Mouse (Mus musculus) heart, postnatal 25 days (tissue): Measurements from ENCODE around the gene Igfbp6. TPM values are rescaled to one million over a fixed set of nuclear protein-coding genes. Genes with fewer than 3 reads are reported as not detected.

Experiments used
- DNase-seq: peaks from one replicate; pipeline ENCODE4 v3.0.0; 2022; ENCODE audit warnings: low spot score
- intact Hi-C: fragments of 180-260 bp; cut with DNase I; formaldehyde crosslinking; loops from one replicate; pipeline ENCODE4 v1.15.1; 2025
- total RNA-seq, 2 experiments: library from RNA; stranded (reverse); gene quantifications; 2 replicates each; pipeline ENCODE4 v1.2.3; 2021

Gene Igfbp6
- total RNA-seq, result 10 to 100 TPM; 38.3 to 43.6 TPM

DNA sequence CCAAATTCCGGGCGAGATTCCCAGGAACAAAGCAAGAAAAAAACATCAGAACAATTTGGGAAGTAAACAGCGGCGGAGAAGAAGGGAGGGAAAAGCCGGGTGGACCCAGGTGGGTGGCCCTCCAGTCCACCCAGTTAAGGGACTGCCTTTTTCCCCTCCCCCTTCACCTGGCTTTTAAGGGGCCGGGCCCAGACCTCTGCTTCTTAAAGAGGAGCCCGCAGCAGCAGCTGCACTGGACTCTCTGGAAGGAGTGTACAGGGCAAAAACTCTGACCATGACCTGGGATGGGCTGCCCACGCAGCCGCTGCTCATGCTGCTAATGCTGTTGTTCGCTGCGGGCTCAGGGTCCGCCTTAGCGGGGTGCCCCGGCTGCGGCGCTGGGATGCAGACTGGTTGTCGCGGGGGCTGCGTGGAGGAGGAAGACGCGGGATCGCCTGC lies at the start of gene Igfbp6:
Gene Igfbp6, plus strand, starts transcription at position 89 of the 438 bp plus-strand sequence.
- intact Hi-C loops, result no loop called here
- no peak for DNase-seq

DNA sequence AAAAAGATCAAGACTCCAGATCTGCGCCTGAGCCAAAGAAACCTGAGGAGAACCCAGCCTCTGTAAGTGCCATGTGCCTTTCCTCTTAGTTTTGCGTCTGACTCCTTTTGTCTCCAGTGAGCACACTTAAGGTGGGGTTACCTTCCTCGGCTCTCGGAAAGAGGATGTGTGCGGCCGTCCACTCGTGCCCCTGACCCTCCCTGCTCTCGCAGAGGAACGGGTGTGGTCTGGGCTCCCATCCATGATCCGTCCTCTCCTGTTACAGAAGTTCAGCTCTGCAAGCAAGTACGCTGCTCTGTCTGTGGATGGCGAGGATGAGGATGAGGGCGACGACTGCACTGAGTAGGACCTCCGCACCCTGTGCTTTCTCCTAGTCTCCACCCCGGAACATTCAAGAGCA lies 49.2 kb upstream of the Igfbp6 start:
- intact Hi-C loops, result no loop called here
- DNase-seq, result no peak

DNA sequence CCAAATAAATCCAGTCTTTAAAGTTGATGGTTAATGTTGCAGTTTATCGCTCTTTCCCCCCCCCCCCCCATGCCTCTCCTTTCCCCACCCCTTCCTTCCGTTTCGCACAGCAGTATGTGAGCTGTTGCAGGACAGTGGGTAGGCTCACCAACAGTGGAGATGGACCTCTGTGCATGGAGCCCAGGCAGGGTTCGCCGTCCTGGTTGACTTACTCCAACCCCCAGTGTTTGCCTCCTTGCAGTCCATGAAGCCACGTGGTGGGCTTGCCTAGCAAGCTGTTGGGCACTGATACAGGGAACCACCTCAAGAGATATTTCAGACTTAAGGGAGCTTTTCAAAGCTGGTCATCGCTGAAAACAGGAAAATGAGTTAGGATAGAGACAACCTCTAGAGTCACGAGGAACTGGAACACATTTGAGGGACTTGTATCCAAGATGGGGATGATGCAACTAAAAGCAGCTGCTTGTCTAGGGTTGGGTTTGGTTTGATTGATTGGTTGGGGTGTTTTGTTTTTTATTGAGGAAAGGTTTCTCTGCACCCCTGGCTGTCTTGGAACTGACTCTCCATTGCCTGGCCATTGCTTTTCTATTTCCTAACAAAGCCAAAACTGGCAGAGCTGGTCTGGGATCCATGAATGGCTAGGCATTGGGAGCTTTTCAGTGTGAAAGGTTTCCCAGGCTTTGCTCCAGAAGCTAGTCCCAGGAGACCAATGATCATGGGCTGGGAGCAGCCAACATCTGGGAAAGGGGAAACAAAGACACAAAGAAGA lies 46.8 kb upstream of the Igfbp6 start:
- intact Hi-C loops, result no loop called here
- DNase-seq, result no peak

- DNase-seq, result no peak
- intact Hi-C loops, result no loop called here
Measured at GRCm38 (mm10) chr15:102097991-102098555, 46.1 kb upstream of the Igfbp6 start.

DNA sequence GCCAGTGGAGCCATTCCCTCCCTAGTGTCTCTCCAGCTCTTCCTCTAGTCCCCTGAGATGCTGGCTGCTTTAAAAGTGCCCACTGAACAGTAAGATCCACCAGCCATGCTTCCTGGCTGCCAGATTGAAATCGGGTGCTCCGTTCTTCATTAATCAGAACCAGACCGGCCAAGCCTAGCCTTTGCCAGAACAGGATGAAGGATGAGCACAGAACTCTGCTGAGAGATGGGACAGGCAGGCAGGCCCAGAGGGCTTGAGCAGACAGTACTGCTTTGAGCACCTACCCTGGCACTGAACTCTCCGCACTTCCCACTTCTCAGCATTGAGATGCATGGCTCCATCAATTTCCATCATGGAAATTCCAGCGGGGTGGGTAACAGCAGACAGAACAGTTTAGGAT lies 44.9 kb upstream of the Igfbp6 start:
- intact Hi-C loops, result no loop called here
- DNase-seq, result no peak

DNA sequence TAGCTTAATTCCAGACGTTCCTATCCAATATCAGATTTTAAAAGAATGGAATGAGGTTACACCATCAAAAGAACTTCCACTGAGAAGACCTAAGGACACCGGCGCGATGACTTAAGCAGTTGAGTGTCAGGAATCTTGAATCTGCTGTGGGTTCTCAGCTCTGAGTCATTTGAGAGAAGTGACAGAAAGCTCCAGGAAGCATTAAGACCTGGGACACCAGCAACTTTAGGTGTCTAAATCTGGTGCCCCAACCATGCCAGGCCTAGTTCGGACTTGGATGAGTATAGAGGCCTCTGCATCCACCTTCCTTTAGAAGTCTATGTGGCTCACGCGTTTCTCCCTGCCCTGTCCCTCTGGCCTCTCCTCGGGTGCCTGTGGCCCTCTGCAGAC lies 44.4 kb upstream of the Igfbp6 start:
- DNase-seq, result no peak
- intact Hi-C loops, result loop anchor here (10.0 kb wide), 1 partner anchor 305 kb away; the partner anchor contains the start of gene Sp1

DNA sequence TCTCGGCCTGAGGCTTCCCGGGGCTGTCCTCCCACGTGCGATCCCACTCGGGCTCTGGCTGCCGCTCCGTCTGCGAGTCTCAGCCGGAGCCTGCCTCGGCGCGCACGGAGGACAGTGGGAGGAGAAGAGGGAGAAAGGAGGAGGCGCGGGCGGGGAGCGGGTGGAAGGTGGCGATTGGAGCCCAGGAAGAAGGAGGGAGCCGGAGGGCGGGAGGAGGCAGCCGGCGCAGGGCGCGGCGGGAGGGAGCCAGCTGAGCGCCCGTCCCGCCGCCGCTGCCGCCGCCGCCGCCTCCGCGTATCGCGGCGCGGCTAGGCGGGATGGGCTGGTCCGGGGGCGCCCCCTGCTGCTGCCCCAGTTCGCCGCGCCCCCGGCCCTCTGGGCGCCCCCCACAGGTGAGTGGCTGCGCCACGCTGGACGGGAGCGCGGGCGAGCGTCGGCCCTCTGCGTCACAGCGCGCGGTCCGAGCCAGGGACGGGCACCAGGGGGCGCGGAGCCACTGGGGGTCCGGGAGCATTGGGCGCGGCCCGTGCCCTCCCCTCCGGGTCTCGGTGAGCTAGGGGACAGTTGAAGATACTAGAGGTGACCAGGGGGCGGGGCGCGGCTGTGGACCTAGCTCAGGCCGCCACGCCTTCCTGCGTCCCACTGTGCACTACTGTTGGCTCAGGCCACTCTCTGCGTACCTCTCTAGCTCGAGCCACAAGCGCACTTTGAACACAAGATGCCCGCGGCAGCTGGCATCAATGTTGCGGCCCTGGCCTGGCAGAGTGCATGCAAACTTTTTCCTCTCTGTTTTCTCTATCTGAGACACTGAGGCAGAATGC lies 43.8 kb upstream of the Igfbp6 start, which contains the start of gene Tns2:
Gene Tns2, plus strand, starts transcription at position 253 of the 821 bp plus-strand sequence.
- DNase-seq, result peak; percentile 85
- intact Hi-C loops, result loop anchor here (10.0 kb wide), 1 partner anchor 304 kb away; the partner anchor contains the start of gene Sp1

DNA sequence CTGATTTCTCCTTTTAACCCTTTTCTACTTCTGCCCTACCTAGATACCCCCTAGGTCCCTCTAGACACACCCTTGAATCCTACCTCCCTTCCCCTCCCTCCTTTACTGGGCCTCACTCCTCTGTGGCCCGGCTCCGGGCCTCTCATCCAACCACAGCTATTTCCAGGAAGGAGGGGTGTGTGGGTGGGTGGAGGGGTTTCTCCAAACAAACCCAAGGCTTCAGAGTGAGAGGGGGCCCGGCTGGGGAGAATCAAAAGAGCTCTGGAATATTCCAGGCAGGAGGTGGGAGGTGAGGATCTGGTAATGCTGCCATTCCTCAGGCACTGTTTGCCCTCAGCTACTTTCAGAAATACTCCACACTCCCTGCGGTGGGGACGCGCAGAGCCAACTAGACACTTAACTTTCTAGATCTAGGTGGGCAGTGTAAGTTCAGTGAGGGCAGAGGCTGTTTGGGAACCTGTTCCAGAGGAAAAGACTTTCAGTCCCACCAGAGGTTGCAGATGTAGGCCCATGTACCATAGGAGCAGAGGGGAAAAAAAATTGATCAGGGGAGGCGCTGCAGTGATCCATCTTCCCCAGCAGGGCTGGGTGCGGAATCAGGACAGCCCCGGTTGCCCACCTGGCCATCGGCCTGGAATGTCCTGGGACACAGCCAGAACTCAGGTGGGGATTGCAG lies 43.0 kb upstream of the Igfbp6 start:
- no peak for DNase-seq
- intact Hi-C loops, result loop anchor here (10.0 kb wide), 1 partner anchor 304 kb away; the partner anchor contains the start of gene Sp1

- peak; percentile 80 for DNase-seq
- intact Hi-C loops, result loop anchor here (10.0 kb wide), 1 partner anchor 303 kb away; the partner anchor contains the start of gene Sp1
Measured at GRCm38 (mm10) chr15:102101672-102102541, 42.3 kb upstream of the Igfbp6 start.

DNA sequence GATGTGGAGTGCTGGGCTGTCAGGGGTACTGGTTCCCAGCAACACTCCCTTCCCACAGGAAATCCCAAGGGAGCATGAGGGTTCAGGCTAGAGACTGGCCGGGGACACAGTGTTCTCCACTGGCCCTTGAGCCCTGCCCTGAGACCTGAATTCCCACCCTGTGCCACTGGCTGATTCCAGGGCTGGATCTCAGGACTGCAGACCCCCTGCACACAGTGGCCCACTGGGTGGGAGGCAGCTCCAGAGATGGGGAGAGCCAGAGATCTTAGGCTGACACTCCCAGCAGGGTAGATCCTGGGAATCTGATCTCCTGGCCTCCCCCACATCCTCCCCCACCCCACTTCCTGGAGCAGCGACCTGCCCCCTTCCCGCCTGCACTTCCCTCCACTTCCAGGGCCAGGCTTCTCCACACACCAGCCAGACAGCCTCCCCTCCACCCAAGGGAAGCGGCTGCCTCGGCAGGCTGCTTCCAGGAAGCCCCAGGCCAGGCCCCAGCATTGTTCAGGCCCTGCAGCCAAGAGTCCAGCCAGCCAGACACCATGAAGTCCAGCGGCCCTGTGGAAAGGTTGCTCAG lies 41.5 kb upstream of the Igfbp6 start:
- intact Hi-C loops, result loop anchor here (10.0 kb wide), 1 partner anchor 302 kb away; the partner anchor contains the start of gene Sp1
- DNase-seq, result peak; percentile 81

DNA sequence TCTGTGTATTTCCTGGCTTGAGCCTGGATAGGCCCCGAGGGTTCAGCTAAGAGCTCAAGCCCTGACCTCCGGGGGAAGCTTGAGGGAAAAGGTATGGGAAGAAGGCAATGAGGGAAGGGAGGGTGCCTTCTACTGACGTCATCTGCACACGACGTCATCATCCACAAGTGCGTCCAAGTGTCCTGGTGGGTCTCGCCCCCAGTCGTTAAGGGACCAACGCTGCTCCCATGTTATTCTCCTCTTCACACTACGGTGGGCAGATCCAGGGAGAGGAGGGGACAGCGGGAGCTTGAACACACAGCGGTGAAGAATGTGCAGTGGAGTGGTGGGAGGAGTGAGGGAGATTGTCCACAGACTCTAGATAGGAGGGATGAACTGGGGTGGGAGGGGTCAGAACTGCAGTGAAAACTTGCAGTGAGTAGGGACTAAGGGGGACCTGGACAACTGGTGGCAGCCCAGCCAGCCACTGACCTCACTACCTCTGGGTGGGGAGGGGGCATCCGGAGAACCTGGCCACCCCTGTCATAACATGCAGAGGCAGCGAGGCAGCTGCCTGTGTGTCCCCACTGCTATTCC lies 40.7 kb upstream of the Igfbp6 start:
- intact Hi-C loops, result loop anchor here (10.0 kb wide), 1 partner anchor 301 kb away; the partner anchor contains the start of gene Sp1
- no peak for DNase-seq

DNA sequence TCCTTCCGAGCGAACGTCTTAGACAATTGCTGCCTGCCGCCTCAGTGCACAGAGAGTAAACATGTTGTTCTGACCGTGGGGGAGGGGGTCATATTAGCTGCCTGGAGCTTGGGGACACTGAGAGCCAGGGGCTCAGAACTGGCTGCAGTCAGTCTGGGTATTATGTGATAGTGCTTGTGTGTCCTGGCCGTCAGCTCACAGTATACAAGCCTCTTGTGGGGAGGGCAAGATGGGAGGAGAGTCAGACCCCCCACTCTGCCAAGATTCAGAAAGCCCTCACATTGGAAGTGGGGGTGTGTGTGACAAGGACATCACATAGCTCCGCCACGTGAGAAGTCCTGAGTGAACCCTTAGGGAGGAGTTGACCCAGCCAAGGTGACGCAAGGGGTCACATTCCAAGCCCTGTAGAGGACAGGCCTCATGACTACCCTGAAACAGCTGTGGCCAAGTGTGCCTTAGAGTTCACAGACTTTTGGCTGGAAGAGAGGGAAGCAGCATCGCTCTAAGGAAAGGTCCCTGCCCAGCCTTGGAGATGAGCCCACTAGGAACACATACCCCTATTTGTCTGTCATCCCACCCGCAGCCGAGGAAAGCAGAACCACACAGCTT lies 40.1 kb upstream of the Igfbp6 start:
- intact Hi-C loops, result loop anchor here (10.0 kb wide), 1 partner anchor 301 kb away; the partner anchor contains the start of gene Sp1

GRCm38 (mm10) chr15:102105360-102105759 lies 38.8 kb upstream of the Igfbp6 start:
- intact Hi-C loops, result loop anchor here (10.0 kb wide), 1 partner anchor 299 kb away; the partner anchor contains the start of gene Sp1
- peak; percentile 80 for DNase-seq

More for the DNA sequence above, 40.1 kb upstream of the Igfbp6 start:
- DNase-seq, result peak; percentile 93

DNA sequence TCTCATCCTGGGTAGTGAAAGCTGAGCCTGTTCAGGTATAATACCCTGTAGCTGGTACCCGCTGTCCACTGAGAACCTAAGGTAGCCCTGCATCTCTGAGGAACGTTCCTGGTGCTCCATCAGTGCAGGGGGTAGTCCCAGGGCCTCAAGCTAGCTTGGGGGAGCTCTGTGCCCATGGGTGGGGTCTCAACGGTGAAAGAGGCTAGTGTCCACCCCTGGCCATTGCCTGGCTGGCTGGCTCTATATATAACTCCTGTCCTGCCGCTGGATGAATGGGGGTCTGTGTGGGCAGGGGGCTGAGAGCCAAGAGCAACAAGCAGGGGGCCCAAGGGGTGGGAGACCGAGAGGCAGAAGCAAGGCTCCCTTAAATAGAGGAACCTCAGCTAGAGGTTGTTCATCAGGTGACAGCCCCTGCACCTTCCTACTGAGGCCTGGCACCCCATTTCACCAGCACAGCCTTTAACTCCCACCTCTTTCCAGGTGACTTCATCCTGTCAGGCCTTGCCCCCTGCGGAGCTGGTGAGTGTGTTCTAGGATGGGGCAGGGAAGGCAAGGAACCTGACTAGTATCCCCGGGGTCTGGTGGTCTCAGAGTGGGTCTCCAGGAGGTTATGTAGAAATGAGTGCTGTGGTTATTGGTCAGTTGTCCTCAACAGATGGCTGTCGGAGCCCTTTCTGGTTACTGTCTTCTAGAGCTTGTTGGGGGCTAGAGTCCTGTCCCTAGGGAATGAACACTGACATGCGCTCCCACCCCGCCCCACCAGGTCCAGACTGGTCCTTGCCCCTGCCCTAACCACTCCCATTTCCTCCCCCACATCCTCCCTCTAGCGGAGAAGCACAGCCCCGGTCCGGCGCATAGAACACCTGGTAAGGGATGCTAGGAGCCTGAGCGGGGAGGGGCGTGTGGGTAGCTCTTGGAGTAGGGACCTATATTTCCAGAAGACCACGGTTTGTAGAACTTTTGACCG lies 38.1 kb upstream of the Igfbp6 start:
- DNase-seq, result no peak
- intact Hi-C loops, result loop anchor here (10.0 kb wide), 1 partner anchor 299 kb away; the partner anchor contains the start of gene Sp1

DNA sequence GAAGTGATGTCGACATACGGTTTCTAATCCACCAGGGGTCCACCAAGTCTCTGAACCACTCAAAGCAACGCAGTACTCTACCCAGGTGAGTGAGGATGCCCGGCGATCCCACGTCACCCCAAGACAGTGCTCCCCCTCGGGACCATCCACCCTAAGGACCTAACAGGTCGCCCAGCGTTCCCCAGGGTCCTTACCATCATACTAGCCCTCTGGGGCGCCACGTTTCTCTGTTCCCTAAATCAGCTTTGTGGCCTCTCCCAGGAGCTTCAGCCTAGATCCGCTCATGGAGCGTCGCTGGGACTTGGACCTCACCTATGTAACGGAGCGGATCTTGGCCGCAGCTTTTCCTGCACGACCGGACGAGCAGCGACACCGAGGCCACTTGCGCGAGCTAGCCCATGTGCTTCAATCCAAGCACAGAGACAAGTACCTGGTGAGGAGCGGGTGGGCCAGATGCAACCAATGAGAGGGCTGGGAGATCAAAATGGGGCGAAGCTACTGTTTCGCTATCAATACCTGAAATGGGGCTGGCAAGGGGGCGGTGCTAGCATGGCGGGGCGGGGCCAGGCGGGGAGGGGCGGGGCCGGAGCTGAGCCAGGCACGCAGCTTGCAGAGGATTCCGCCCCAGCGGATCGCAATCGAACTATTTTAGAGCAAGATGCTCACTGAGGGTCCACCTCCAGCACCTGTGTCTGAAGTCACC lies 37.3 kb upstream of the Igfbp6 start:
- intact Hi-C loops, result loop anchor here (10.0 kb wide), 1 partner anchor 298 kb away; the partner anchor contains the start of gene Sp1
- DNase-seq, result no peak
